Mouse (Mus musculus) adrenal gland (tissue): ENCODE measurements around the gene Snrpe.

ENCODE experiments used
- intact Hi-C: fragments of 180-260 bp; cut with DNase I; formaldehyde crosslinking; loops from one replicate; pipeline ENCODE4 v1.15.1; 2025
- long read RNA-seq, 2 experiments: library from polyadenylated mRNA; unstranded; transcript quantifications; one replicate each; pipeline ENCODE4 v2.0.0; 2020; ENCODE audit warnings: borderline replicate concordance in 1 of 2; ENCODE audit not compliant: insufficient replicate concordance in 1 of 2

Snrpe gene
- long read RNA-seq, experiment 1, transcript Snrpe-204 (5 exons, 503 nt) = major isoform, 90 of 93 reads
- long read RNA-seq, experiment 1, partial matches to known transcripts = 0 of 93 reads
- long read RNA-seq, experiment 1, other reads (novel, unspliced or antisense) = 2 of 93 reads
- long read RNA-seq, experiment 2, transcript Snrpe-204 (5 exons, 503 nt) = major isoform, 81 of 84 reads
- long read RNA-seq, experiment 2, partial matches to known transcripts = 0 of 84 reads
- long read RNA-seq, experiment 2, other reads (novel, unspliced or antisense) = 2 of 84 reads

DNA sequence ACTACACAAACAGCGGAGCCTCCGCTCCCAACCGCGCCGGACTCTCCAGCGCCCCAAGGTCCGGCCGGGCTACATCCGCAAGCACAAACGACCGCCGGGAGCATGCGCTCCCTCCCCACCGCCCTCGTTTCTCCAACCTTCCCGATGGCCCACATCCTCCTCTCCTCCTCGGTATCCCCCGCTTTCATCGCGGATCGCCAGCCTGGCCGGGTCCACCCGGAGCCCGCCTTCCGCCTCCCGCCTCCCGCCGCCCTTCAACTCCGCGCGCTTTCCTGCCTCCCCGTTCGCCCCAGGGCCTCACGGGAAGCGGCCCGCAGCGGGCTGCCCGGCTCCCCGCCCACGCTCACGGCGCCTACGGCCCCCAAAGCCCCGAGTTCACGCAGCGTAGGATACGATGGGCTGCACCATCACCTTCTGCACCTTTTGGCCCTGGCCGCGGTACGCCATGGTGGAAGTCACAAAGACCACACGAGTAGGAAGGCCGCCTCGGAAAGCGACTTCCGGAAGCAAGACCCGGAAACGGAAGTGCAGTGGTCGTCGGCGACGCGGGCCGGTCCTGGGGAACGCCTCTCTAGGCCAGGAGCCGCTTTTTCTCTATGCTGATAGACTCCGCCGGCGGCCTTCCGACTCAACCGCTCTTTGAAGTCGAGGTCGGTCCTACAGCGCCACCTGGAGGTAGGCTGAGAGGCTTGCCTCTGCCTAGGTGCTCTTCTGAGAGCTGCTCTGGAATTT, at the start of gene Snrpe:
TSS of gene Snrpe (minus strand) at position 521 of the 732 bp plus-strand sequence.
- intact Hi-C loops = loop anchor here (2.0 to 10.0 kb wide), 3 partner anchors 227 to 435 kb away; no protein-coding TSS in a partner anchor

DNA sequence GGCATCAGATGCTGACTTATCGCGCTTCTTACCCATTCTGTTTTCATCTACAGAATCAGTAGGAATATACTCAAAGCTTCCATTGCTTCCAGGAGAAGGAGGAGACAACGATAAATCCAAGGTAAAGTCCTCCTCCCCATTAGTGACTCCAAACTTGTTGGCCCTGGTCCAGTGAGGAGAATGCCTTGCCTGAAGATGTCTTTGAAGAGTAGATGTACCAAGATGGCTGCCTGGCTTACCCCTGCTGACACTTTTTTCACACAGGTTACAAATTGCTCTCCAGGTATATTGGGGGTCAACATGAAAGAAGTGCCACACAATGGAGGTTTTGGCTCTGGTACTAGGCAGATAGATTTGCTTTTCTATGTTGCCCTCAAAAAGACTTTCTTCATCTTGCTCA, 48.8 kb upstream of the Snrpe start:
- intact Hi-C loops = no loop called here

DNA sequence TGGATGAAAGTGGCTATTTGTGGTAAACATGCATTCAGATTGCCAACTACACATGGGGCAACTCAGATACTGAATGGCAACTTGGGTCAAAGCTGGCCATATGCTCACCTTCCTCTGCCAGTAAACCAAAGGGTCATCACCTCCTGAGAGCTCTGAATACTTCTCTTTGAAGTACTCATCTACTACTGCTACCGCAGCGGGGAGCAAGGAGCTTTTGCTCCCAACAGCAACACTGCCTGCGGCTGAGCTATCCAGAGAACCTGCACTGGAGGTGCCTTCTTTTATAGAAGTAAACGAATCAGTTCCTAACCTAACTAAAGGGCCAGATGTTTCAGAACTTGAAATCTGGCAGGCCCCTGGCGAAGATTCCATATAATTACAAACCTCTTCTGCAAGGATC, 46.7 kb upstream of the Snrpe start:
- intact Hi-C loops = no loop called here

DNA sequence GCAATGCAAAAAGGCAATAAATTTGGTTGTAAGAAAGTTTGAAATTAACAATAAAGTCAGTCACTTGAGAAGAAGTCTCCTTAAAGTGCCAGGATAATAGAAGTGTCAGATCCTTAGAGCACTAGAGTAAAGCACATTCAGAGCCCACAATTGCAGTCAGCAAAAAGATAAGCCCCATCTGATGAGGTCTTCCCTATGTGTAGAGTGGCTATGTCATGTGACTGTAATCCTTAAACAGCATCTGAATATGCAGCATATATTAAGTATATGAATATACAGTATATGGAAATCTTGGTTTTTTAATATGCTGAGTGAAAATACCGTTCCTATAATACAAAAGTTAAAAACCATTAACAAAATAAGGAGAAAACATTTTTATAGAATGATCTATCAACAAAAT, 42.9 kb upstream of the Snrpe start:
- intact Hi-C loops = no loop called here

DNA sequence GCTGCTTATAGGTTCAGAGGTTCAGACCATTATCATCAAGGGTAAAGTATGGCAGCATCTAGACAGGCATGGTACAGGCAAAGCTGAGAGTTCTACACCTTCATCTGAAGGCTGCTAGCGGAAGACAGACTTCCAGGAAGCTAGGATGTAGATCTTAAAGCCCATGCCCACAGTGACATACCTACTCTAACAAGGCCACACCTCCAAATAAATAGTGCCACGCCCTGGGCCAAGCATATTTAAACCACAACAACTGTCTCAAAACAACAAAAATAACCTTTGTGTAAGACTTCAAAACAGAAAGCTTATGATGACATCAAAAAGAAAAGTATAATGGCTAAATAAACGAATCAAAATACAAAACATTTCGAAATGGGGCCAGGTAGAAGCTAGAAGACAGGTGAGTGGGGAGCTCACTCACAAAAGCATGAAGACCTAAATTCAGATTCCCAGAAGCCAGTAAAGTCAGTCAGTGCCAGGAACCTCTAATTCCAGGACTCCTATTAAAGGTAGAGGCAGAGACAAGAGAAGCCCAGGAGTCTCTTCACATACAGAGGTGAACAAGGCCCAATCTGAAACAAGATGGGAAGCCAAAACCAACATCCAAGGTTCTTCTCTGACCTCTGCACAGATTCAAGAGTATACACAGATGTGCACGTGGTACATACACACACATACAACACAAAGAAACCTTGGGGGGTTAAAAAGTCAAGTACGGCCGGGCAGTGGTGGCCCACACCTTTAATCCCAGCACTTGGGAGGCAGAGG, 40.4 kb upstream of the Snrpe start:
- intact Hi-C loops = no loop called here

DNA sequence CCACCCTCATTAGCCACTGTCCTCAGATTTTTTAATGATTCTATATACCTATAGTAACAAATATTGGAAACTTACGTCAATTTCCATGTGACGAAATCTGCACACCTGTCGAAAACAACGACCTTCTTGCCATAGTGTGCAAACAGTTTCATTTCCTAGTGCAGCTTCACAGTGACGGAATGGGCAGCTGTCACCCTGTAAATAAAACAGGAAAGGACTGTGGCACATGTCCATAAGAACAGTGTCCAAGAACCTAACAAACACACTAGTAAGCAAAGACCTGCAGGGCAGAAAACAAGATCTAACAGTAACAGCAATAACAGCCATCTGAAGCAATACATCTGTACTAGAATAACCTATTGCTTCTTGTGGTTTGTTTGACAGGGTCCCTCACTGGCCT, 35.6 kb upstream of the Snrpe start:
- intact Hi-C loops = no loop called here

DNA sequence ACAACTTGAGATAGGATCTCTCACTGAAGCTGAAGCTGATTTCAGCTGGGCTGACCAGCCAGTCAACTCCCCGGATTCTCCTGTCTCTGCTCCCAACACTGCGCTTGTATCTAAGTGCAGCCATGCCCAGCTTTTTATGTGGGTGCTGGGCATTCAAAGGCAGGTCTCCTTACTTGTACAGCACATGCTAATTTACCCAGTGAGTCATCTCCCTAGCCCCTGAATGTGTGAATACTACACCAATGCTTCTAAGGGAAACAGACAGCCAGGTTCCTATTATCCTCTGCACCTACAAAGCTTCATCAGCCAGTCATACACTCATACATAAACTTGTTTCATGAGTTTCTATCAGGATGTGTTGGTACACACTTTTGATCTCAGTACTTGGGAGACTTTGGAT, 31.1 kb upstream of the Snrpe start:
- intact Hi-C loops = no loop called here

DNA sequence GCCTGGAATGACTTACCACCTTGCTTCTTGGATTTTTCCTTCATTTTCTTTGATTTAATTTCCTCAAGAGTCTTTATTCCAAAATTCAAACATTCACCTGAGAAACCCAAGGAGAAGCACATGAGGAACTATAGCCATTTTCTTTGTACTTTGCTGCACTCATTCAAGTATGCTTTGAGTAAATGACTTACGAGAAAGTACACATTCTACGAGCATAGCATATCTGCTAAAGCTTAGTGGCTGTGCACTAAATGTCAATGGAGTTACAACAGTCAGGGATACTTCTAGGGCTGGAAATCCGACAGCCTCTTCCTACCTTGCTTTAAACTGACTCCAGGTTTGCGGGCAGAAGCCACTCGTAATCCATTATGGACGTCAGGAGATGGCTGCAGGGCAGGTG, 28.4 kb upstream of the Snrpe start:
- intact Hi-C loops = no loop called here

DNA sequence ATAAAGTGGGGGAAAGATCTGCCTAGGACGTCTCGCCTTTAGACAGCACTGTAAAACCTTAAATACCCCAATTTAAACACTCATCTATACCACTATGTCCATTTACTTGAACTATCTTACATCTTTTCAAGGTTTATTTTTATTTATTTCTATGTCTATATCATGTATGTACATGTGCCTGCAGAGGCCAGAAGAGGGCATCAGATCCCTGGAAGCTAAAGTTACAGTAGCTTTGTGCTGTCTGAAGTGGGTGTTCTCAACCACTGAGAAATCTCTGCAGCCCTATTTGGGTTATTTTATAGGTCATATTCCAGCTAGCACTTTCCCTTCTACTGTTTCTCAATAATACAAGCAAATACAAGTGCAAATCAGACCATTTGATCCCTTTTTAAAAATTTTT, 22.1 kb upstream of the Snrpe start:
- intact Hi-C loops = no loop called here

DNA sequence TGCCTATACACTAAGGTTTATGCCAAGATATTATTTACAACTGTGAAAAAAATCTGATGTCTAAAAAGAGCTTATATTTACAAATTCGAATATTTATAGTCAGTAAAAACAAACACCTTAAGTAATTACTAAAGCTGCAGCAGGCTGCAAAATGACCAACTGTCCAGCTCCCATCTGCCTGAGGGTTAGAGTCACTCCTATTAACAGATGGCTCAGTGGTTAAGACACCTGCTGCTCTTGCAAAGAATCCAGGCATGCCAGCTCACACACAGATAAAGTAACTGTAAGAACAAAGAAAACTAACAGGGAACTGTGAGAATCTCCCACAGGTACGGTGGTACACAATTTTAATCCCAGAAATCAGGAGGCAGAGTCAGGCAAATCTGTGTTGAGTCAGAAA, 15.0 kb upstream of the Snrpe start:
- intact Hi-C loops = no loop called here

DNA sequence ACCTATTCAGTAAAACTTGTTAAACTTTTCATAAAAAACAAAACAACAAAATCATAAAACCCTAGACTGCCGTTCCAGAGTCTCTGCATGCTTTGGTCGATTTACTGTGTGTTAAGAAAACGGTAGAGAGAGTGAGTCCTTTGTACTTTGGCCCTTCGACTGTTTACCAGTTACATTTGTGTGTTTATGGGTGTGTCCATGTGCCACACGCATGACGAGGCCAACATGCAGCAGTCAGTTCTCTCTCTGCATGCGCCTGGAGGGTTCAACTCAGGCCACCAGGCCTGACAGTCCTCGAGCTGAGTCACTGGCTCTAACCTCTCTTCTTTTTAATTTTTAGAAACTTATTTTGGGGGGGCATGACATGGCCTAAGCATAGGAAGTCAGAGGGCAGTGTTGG, 8.2 kb upstream of the Snrpe start:
- intact Hi-C loops = loop anchor here (10.0 kb wide), 1 partner anchor 444 kb away; no protein-coding TSS in a partner anchor

DNA sequence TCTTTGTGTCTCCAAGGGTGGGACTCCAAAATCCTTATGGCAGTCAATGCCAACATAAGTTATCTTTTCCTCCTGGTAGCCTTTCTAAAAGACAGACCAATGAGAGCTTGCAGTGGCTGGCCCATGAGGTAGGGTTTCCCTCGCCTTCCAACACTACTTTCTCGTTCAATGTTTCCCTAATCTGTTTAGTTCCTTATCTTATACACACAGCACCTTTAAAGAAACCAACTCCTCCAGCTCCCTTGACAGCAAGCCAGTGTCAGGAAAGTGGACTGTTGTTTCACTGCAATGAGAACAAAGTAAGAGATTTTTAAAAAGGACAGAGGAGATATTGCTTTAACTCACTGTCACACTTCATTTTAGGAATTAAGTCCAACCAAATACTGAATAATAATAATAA, 7.8 kb upstream of the Snrpe start:
- intact Hi-C loops = loop anchor here (10.0 kb wide), 1 partner anchor 443 kb away; no protein-coding TSS in a partner anchor

DNA sequence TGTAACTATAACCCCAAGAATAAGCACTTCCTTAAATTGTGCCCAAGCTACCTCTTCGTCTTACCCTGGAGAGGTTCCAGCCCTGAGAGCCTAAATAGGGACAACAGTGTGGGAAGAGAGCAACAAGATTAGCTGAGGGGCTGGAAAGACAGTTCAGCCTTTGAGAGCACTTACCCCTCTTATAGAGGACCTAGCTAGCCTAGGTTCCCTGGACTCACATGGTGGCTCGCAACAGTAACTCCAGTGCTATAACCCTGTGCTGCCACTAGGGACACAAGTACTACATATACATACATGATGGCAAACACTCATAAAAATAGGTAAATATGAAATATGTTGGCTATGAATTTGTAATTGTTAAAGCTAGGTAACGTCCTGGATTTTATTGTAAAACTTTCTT, 3.7 kb upstream of the Snrpe start:
- intact Hi-C loops = loop anchor here (10.0 kb wide), 1 partner anchor 439 kb away; no protein-coding TSS in a partner anchor

DNA sequence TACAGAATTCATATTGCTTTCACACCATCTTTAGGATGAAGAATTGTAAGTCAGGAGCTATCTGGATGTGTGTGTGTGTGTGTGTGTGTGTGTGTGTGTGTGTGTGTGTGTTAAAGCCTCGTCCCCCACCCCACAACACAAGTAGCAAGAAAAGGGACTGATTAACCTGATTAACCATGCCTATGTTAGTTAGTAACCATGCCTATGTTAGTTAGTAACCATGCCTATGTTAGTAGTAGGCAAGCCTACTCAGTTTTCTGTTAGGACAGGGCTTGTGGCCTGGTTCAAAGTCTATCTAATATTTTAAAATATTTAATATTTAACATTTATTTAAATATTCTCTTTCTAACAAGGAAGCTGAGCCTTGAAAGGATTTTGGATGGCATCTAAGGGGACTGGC, 1.3 kb upstream of the Snrpe start:
- intact Hi-C loops = loop anchor here (2.0 to 10.0 kb wide), 3 partner anchors 229 to 437 kb away; no protein-coding TSS in a partner anchor

DNA sequence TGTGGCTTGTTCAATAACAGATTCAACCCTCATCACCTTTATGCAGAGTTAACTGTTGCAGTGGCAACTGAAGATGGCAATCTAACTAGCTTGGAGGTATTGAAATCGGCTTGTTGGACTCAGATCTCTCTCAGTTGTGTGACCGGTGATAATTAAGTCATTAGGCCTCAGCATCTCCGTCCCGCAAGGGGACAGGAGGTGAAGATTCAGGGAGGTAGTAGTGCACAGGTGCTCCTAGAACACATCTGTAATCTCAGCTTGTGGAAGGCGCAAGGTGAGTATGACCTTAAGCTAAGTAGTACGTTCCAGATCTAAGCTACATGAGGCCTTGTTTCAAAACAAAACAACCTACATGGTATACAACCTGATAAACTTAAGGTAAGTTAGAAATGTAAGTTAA, 510 bp upstream of the Snrpe start:
- intact Hi-C loops = loop anchor here (2.0 to 10.0 kb wide), 3 partner anchors 228 to 436 kb away; no protein-coding TSS in a partner anchor

DNA sequence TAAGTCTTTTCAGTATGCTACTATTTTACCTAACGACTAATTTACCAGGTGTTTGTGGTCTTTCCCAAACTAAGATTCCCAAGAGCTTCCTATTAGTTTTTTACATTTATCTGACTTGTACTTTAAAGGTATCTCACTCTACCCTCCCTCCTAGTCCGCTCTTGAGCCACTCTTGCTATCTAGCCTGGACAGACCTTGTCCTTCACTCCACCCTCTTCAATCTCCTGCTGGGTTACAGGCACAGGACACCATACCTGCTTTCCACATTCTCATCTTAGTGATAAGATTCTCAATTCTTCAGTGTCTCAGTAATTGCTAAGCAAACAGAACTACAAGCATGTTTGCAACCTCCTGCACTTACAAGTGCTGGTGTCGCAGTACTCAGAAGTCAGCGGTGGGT, 6.9 kb downstream of the Snrpe start:
- intact Hi-C loops = no loop called here

DNA sequence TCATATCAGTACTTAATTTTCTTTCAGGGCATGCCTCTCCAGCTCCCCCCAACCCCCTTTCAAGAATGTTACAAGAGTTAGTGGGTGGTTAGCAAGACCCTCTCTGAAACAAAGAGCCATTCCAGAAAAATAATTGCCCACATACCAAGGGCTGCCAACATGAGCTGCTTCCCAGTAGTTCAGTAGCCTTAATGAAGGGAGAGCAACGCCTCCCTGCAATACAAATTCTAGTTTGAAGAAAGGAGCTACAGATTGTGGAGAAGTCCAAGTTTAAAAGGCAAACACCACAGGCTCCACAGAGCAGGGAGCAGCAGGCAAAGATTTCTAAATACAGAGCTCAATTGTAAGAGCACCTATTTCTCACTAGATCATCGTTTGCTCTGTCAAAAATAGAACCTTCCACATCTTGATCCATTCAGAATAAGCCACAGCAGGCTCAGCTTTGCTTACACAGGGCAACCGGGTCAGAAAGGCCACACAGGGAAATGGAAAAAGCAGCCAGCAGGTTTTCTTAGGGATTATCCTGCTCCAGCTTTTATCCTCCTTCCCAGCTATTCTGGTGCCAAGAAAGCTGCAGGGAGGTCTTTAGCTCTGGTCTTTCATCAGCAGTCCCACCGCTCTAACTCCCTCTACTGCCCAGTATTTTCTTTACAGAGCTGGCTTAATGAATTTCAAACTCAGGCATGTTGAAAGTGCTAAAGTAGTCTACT, 13.6 kb downstream of the Snrpe start:
- intact Hi-C loops = no loop called here

DNA sequence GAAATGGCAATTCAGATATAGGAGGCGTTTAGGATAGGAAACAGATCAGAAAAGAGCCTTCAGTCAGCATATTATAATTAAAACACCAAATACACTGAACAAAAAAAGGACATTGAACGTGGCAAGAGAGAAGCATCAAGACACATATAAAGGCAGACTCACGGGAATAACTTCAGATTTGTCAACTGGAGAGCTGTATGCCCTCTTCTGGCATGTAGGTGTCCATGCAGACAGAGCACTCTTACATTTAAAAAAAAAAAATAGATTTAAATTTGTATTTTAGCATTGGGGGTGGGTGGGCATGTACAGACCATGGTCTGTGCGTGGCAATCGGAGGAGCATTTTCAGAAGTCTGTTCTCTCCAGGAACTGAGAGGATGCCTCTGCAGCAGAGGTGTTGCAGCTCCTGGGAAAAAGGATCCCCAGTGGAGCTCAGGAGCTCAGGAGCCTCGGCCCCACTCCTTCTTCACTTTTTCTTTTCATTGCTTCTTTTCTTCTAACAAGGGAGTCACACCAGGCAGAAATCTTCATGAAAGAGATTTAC, 24.0 kb downstream of the Snrpe start:
- intact Hi-C loops = no loop called here

DNA sequence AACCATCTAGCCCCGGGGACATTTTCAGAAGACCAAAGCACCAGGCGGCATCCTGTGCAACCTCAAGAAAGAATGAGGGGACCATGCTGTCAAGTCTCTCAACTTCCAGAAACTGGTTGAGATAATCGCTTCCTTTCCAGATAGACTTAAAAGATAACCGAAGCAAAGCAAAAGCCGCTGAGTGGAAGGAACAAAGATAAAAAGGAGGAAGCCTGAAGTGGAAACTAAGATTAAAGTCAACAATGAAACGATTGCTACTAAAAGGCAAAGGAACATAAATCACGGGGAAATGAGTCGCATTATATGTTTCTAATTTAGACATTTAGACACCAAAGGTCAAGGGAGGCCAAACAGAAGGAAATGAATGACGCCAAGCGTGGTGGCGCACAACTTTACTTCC, 38.8 kb downstream of the Snrpe start:
- intact Hi-C loops = no loop called here
